Mouse (Mus musculus) heart, postnatal 14 days (tissue): ENCODE data around the gene Zc3hav1. TPM values are rescaled to one million over a fixed set of nuclear protein-coding genes. Genes with fewer than 3 reads are reported as not detected.
A peak's percentile ranks its signal among the peaks of the same experiment; 100 is the strongest.

Source experiments
- DNase-seq, 2 experiments: peaks; one replicate each; pipeline ENCODE4 v3.0.0; 2021 to 2022
- intact Hi-C: fragments of 180-260 bp; cut with DNase I; formaldehyde crosslinking; loops from one replicate; pipeline ENCODE4 v1.15.1; 2025
- total RNA-seq, 2 experiments: library from RNA; stranded (reverse); gene quantifications; 2 replicates each; pipeline ENCODE4 v1.2.3; 2021

The Zc3hav1 gene
- total RNA-seq, 2 experiments from 2014 or later = 16.9 to 18.8 TPM

- intact Hi-C loops = no loop called here
- no peak for DNase-seq
These were observed 49.4 kb downstream of the Zc3hav1 start for GRCm38 (mm10) chr6:38304981-38305380.

- DNase-seq = peak; percentile 79 to 82
- intact Hi-C loops = loop anchor here (2.0 kb wide), 2 partner anchors 44 to 138 kb away; partner anchors contain the start of gene D630045J12Rik
These were observed 55.5 kb downstream of the Zc3hav1 start, which contains the start of gene Zc3hav1l for GRCm38 (mm10) chr6:38298761-38299401. TSS of gene Zc3hav1l (minus strand) at chr6:38299259.

- peak in 1 of 2 experiments; percentile 9 for DNase-seq
- intact Hi-C loops = loop anchor here (2.0 kb wide), 2 partner anchors 43 to 137 kb away; partner anchors contain the start of gene D630045J12Rik
These were observed 56.2 kb downstream of the Zc3hav1 start for GRCm38 (mm10) chr6:38298246-38298635.

DNA sequence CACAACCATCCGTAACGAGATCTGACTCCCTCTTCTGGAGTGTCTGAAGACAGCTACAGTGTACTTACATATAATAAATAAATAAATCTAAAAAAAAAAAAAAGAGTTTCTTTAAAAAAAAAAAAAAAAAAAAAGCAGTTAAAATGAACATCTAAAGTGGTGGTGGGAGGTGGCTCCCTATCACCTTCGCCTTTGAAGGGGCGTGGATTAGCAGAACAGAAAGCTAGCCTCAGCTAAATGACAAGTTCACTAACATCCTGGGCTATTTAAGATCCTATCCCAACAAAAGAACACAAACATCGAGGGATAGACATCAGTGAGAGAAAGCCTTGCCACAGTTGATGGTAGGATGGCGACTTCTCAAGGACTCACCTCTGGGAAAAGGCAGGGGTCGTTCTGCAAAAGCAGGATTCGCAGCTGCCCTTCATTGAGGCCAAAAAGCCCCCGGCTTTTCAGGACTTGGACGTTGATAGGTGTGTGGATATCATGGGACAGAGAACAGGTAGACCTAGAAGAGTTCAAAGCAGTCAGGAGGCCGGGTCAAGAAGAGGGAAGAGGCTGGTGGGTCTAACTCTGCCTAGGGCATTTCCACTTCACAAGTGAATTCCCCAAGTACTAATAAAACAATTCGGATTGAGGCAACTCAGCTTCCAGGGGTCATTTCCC lies 56.7 kb downstream of the Zc3hav1 start:
- intact Hi-C loops = loop anchor here (2.0 kb wide), 2 partner anchors 43 to 137 kb away; partner anchors contain the start of gene D630045J12Rik

DNA sequence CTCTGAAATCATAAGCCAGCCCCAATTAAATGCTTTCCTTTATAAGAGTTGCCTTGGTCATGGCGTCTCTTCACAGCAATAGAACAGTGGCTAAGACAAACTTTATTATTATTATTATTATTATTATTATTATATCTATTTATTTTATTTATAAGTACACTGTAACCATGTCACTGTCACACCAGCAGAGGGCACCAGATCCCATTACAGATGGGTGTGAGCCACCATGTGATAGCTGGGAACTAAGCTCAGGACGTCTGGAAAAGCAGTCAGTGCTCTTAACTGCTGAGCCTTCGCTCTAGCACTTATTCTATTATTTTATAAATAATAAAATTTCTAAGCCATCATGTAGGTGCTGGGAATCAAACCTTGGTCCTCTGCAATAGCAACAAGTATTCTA lies 60.7 kb downstream of the Zc3hav1 start:
- intact Hi-C loops = no loop called here
- no peak for DNase-seq

More for the DNA sequence above, 56.7 kb downstream of the Zc3hav1 start:
- no peak for DNase-seq

DNA sequence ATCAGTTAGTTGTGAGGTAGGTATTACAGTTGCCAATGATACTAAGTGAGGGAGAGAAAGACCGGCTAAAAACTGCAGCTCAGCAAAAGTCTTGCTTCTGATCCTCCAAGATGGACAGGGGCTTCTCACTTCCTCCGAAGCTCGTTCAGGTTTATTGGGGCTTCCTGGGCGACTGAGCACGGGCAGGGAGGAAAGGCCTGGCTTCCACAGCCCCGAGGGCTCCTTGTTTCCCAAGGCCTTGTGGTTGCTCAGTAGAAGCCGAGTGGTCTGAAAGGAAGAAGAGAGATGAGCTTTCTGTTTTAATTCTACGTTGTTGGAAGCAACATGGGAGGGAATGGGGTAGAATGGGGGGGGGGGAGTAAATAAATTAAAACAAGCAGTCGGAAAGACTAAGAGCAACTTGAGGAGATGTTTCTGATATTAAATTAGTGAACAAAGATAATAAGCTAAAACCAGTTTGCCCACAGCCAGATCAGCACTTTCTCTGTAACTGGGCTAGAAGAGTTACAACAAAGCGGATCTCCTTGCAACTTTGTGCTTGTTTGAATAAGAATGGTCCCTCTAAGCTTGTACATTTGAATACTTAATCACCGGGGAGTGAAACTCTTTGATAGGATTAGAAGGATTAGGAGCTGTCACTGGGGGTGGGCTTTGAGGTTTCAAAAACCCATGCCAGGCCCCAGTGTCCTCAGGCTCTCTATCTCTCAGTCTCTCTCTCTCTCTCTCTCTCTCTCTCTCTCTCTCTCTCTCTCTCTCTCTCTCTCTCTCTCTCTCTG lies 61.3 kb downstream of the Zc3hav1 start:
- intact Hi-C loops = no loop called here
- no peak for DNase-seq

DNA sequence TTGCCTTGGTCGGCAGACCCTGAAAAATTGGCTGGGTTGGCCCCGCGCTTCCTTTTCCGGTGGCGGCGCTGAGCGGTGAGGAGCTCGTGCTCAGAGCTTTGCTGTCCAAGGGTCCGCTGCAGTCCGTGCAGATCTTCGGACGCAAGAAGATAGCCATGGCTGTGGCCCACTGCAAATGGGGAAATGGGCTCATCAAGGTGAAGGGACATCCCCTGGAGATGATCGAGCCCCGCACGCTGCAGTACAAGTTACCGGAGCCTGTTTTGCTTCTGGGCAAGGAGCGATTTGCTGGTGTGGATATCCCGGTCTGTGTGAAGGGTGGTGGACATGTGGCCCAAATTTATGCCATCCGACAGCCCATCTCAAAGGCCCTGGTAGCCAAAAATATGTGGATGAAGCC lies 70.0 kb downstream of the Zc3hav1 start:
- intact Hi-C loops = no loop called here
- DNase-seq = no peak

- intact Hi-C loops = no loop called here
- no peak for DNase-seq
These were observed 89.9 kb downstream of the Zc3hav1 start for GRCm38 (mm10) chr6:38264466-38264865.

- DNase-seq = no peak
- intact Hi-C loops = no loop called here
These were observed 90.8 kb downstream of the Zc3hav1 start for GRCm38 (mm10) chr6:38263393-38264159.

DNA sequence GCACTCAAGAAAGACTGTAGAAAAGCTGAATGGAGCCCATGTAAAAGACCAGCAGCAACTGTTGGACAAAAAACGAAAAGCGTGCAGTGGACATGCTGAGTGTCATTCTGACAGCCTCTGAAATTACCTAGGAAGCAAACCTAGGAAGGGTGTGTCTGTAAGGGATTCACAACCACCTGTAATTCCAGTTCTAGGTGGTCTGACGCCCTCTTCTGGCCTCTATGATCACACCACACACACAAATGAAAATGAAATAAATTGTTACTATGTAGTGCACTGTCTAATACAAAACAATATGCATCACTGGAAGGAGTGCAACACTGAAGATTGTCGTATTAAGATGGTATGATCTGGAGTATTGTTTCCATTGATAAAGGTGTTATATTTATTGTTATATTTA lies 92.5 kb downstream of the Zc3hav1 start:
- intact Hi-C loops = no loop called here
- DNase-seq = no peak

DNA sequence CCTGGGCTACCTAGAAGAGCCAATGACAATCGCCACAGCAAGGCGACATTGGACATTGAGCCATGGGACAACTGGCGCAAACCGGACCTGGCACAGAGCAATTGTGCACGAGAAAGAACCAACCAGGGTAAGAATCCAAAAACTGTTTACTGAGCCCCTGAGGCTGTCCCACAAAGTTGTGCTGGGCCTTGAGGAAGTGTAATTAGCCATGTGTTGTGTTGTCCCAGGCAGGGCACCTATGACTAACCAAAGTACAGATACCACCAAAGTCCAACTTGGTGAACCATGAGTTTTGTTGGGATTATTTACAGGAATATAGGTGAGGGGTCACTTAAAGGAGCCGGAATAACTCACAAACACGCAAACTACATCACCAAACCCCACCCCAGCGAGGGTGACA lies 96.9 kb downstream of the Zc3hav1 start:
- DNase-seq = no peak
- intact Hi-C loops = no loop called here

DNA sequence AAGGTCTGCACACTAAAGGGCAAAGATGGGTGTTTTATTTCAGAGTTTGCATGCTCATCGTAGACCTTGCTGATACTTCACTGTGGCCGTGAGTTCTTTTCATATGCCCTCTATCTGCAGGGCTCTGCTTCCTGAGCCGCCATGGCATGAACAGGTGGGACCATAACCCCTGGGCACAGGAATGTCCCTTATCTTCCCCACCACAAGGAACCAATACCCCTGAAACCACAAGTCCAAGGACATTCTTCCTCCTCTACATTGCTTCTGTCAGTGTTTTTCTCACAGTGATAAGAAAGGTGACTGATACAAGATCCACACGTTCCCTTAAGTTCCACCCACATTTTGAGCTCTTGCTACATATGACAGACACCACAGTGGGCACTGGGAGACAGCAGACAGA lies 97.6 kb downstream of the Zc3hav1 start:
- DNase-seq = no peak
- intact Hi-C loops = no loop called here

- intact Hi-C loops = loop anchor here (2.0 kb wide), 2 partner anchors 43 to 95 kb away; partner anchors contain the start of gene Zc3hav1l
- DNase-seq = no peak
These were observed 98.6 kb downstream of the Zc3hav1 start for GRCm38 (mm10) chr6:38255794-38256193.

Other genes with a start within 250 kb of the Zc3hav1 start
- not detected for gene Tmem213, start 245.3 kb downstream of the Zc3hav1 start, total RNA-seq
- gene Atp6v0a4, start 230.0 kb downstream of the Zc3hav1 start, total RNA-seq = 1 to 10 TPM; 2.8 to 3.5 TPM
- 1 to 10 TPM; 1.7 TPM for gene D630045J12Rik, start 100.6 kb downstream of the Zc3hav1 start, total RNA-seq
- 1 to 10 TPM; 3.4 to 3.8 TPM for gene Zc3hav1l, start 55.3 kb downstream of the Zc3hav1 start, total RNA-seq
- 1 to 10 TPM; 2.6 to 3.7 TPM for gene Ttc26, start 26.9 kb upstream of the Zc3hav1 start, total RNA-seq
- 10 to 100 TPM; 26.3 to 29.7 TPM for gene Ubn2, start 79.3 kb upstream of the Zc3hav1 start, total RNA-seq
- 100 to 1,000 TPM; 221 to 227 TPM for gene Fmc1, start 178.9 kb upstream of the Zc3hav1 start, total RNA-seq
- gene Luc7l2, start 196.7 kb upstream of the Zc3hav1 start, total RNA-seq = 100 to 1,000 TPM; 113 to 119 TPM